Mouse (Mus musculus) megakaryocyte, embryonic 14.5 days (primary cell): ENCODE measurements around the gene Hist1h2bk.

ENCODE experiments used
- FLI1 ChIP-seq: IDR thresholded peaks from 2 replicates; pipeline ENCODE4 v1.6.1; 2012; ENCODE audit warnings: low read length, inconsistent platforms, mixed read lengths
- GATA1 ChIP-seq: IDR thresholded peaks from 3 replicates; pipeline ENCODE4 v1.6.1; 2012; ENCODE audit warnings: mixed read lengths, low read length, inconsistent platforms, borderline replicate concordance

GRCm38 (mm10) chr13:22006334-22007120 lies 29.1 kb upstream of the Hist1h2bk start:
- TF ChIP-seq GATA1: no peak
- no peak for TF ChIP-seq FLI1
